Mouse (Mus musculus) right cerebral cortex, postnatal 25 days (tissue): Measurements from ENCODE around the gene 1700056E22Rik.

Experiments used
- DNase-seq: peaks from one replicate; pipeline ENCODE4 v3.0.0; 2022

The 1700056E22Rik gene

GRCm38 (mm10) chr1:184051286-184051685, 17.2 kb upstream of the 1700056E22Rik start:
- no peak for DNase-seq

- DNase-seq, result no peak
Measured at GRCm38 (mm10) chr1:184048675-184049418, 14.7 kb upstream of the 1700056E22Rik start.

- DNase-seq, result no peak
Measured at GRCm38 (mm10) chr1:184047818-184048217, 13.7 kb upstream of the 1700056E22Rik start.

GRCm38 (mm10) chr1:184046070-184046677, 12.1 kb upstream of the 1700056E22Rik start:
- DNase-seq, result no peak

GRCm38 (mm10) chr1:184043391-184043790, 9.3 kb upstream of the 1700056E22Rik start:
- no peak for DNase-seq

GRCm38 (mm10) chr1:184042745-184043144, 8.6 kb upstream of the 1700056E22Rik start:
- DNase-seq, result no peak

- no peak for DNase-seq
Measured at GRCm38 (mm10) chr1:184041778-184042573, 7.9 kb upstream of the 1700056E22Rik start.

- no peak for DNase-seq
Measured at GRCm38 (mm10) chr1:184040906-184041305, 6.8 kb upstream of the 1700056E22Rik start.

- no peak for DNase-seq
Measured at GRCm38 (mm10) chr1:184040181-184040580, 6.1 kb upstream of the 1700056E22Rik start.

GRCm38 (mm10) chr1:184039301-184039700, 5.2 kb upstream of the 1700056E22Rik start:
- DNase-seq, result no peak

- no peak for DNase-seq
Measured at GRCm38 (mm10) chr1:184037802-184038201, 3.7 kb upstream of the 1700056E22Rik start.

- DNase-seq, result no peak
Measured at GRCm38 (mm10) chr1:184035346-184035903, 1.3 kb upstream of the 1700056E22Rik start.

- peak; percentile 23 for DNase-seq
Measured at GRCm38 (mm10) chr1:184034741-184035181, 660 bp upstream of the 1700056E22Rik start.

- peak; percentile 69 for DNase-seq
Measured at GRCm38 (mm10) chr1:184033390-184034010, 601 bp downstream of the 1700056E22Rik start.

GRCm38 (mm10) chr1:184032682-184033389, 1.3 kb downstream of the 1700056E22Rik start:
- no peak for DNase-seq

- no peak for DNase-seq
Measured at GRCm38 (mm10) chr1:184030070-184030802, 3.9 kb downstream of the 1700056E22Rik start.

- DNase-seq, result no peak
Measured at GRCm38 (mm10) chr1:184027039-184027438, 7.1 kb downstream of the 1700056E22Rik start.

- no peak for DNase-seq
Measured at GRCm38 (mm10) chr1:184025079-184025478, 9.0 kb downstream of the 1700056E22Rik start.

GRCm38 (mm10) chr1:184024631-184025030, 9.5 kb downstream of the 1700056E22Rik start:
- no peak for DNase-seq

GRCm38 (mm10) chr1:184023971-184024370, 10.1 kb downstream of the 1700056E22Rik start:
- DNase-seq, result no peak

- no peak for DNase-seq
Measured at GRCm38 (mm10) chr1:184019722-184020107, 14.4 kb downstream of the 1700056E22Rik start.
